Mouse (Mus musculus) stomach, embryonic 16.5 days (tissue): ENCODE data around the gene Rrm2. TPM values are rescaled to one million over a fixed set of nuclear protein-coding genes. Genes with fewer than 3 reads are reported as not detected.

Experiments used
- ATAC-seq: fragments of 200-750 bp; cut with Nextera tagmentation; 2 replicates; pipeline ENCODE4 v1.8.0; 2017; ENCODE audit warnings: moderate number of reproducible peaks, moderate TSS enrichment; ENCODE audit not compliant: insufficient read depth, low FRiP score
- H3K27ac ChIP-seq: fragments of 300-500 bp; sonication (generic); 2 replicates; pipeline ENCODE4 v1.5.1; 2014; ENCODE audit warnings: low read length
- H3K27me3 ChIP-seq: fragments of 300-500 bp; sonication (generic); 2 replicates; pipeline ENCODE4 v1.6.1; 2014; ENCODE audit warnings: low read length, control low read depth, mixed read lengths; ENCODE audit not compliant: control insufficient read depth, insufficient read depth
- H3K36me3 ChIP-seq: fragments of 300-500 bp; sonication (generic); 2 replicates; pipeline ENCODE4 v1.6.1; 2014; ENCODE audit warnings: low read length; ENCODE audit not compliant: control insufficient read depth, insufficient read depth
- H3K4me1 ChIP-seq: fragments of 300-500 bp; sonication (generic); 2 replicates; pipeline ENCODE4 v1.6.1; 2014; ENCODE audit warnings: low read length, control low read depth, mixed read lengths; ENCODE audit not compliant: control insufficient read depth, insufficient read depth
- H3K4me2 ChIP-seq: fragments of 300-500 bp; sonication (generic); 2 replicates; pipeline ENCODE4 v1.6.1; 2014; ENCODE audit warnings: low read depth, low read length, mixed read lengths
- H3K4me3 ChIP-seq: fragments of 300-500 bp; sonication (generic); replicated peaks from 2 replicates; pipeline ENCODE4 v1.5.1; 2014; ENCODE audit warnings: mild to moderate bottlenecking, low read length
- H3K9ac ChIP-seq: fragments of 300-500 bp; sonication (generic); 2 replicates; pipeline ENCODE4 v1.6.1; 2014; ENCODE audit warnings: low read length
- H3K9me3 ChIP-seq: fragments of 300-500 bp; sonication (generic); replicated peaks from 2 replicates; pipeline ENCODE4 v1.6.1; 2016; ENCODE audit warnings: low read length, control low read depth; ENCODE audit not compliant: control insufficient read depth
- WGBS: fragments of 180-500 bp; shearing (Covaris S2); extraction: QIAGEN DNeasy Blood & Tissue Kit; methylation state at CpG from one replicate; pipeline ENCODE4 v1.1.7; 2014; 5-methylcytosine and 5-hydroxymethylcytosine counted together
- polyA plus RNA-seq: library from polyadenylated mRNA; unstranded; fragments of >200 nt; fragmentation: Nextera tagmentation; extraction: Ambion mirVana; gene quantifications from 2 replicates; pipeline ENCODE4 v1.2.1, GENCODE M21; 2015

The Rrm2 gene
- polyA plus RNA-seq, 1 experiment from 2014 or later: 145 TPM

- H3K27me3 ChIP-seq: peaks cover 8% of the 10 kb centered on the region
- peak overlapping the region; percentile 11; the same call in 1 of the 2 replicates for H3K27ac ChIP-seq
- no peaks in the 10 kb centered on the region for H3K36me3 ChIP-seq
- 25% methylated on average over 8 of the region's 8 CpGs for WGBS
- no peak overlapping the region for H3K9ac ChIP-seq
- peaks cover 27% of the 10 kb centered on the region for H3K4me1 ChIP-seq
- ATAC-seq: peak; percentile 30; the same call in 1 of the 2 replicates
- no peak overlapping the region for H3K4me3 ChIP-seq
- peak overlapping the region; percentile 9; the same call in 1 of the 2 replicates for H3K4me2 ChIP-seq
- H3K9me3 ChIP-seq: no peaks in the 10 kb centered on the region
Measured at GRCm38 (mm10) chr12:24682563-24682962, 25.5 kb upstream of the Rrm2 start.

- Histone ChIP-seq H3K27me3 (peaks cover 8% of the 10 kb centered on the region), H3K36me3 (no peaks in the 10 kb centered on the region), H3K4me2 (no peak overlapping the region), H3K4me1 (peaks cover 27% of the 10 kb centered on the region), H3K9ac (no peak overlapping the region), H3K27ac (no peak overlapping the region), H3K4me3 (no peak overlapping the region), H3K9me3 (no peaks in the 10 kb centered on the region)
- no peak for ATAC-seq
- WGBS: 69% methylated on average over 7 of the region's 7 CpGs
Measured at GRCm38 (mm10) chr12:24683461-24683860, 24.6 kb upstream of the Rrm2 start.

- peaks cover 8% of the 10 kb centered on the region for H3K27me3 ChIP-seq
- ATAC-seq: peak; percentile 70; the same call in 1 of the 2 replicates
- no peaks in the 10 kb centered on the region for H3K9me3 ChIP-seq
- peaks cover 21% of the 10 kb centered on the region for H3K4me1 ChIP-seq
- no peaks in the 10 kb centered on the region for H3K36me3 ChIP-seq
- WGBS: 49% methylated on average over 6 of the region's 6 CpGs
- no peak overlapping the region for H3K4me2 ChIP-seq
- 0 out of 2 replicates have a peak overlapping the region, but pooled peaks have one; percentile 27 for H3K27ac ChIP-seq
- no peak overlapping the region for H3K9ac ChIP-seq
- no peak overlapping the region for H3K4me3 ChIP-seq
Measured at GRCm38 (mm10) chr12:24686038-24686695, 21.9 kb upstream of the Rrm2 start.

GRCm38 (mm10) chr12:24686696-24687346 is 21.2 kb upstream of the Rrm2 start:
- no peak overlapping the region for H3K4me3 ChIP-seq
- no peak overlapping the region for H3K27ac ChIP-seq
- H3K4me2 ChIP-seq: no peak overlapping the region
- H3K9ac ChIP-seq: no peak overlapping the region
- H3K4me1 ChIP-seq: peaks cover 15% of the 10 kb centered on the region
- no peak for ATAC-seq
- H3K27me3 ChIP-seq: peaks cover 2% of the 10 kb centered on the region; the same call in 1 of the 2 replicates
- 62% methylated on average over 11 of the region's 11 CpGs for WGBS
- H3K36me3 ChIP-seq: no peaks in the 10 kb centered on the region
- no peaks in the 10 kb centered on the region for H3K9me3 ChIP-seq

GRCm38 (mm10) chr12:24690351-24690750 is 17.7 kb upstream of the Rrm2 start:
- Histone ChIP-seq H3K9ac (no peak overlapping the region), H3K9me3 (no peaks in the 10 kb centered on the region), H3K27me3 (no peaks in the 10 kb centered on the region), H3K4me2 (no peak overlapping the region), H3K4me3 (no peak overlapping the region), H3K36me3 (no peaks in the 10 kb centered on the region), H3K4me1 (peaks cover 4% of the 10 kb centered on the region; the same call in 1 of the 2 replicates), H3K27ac (no peak overlapping the region)
- ATAC-seq: no peak
- 71% methylated on average over 3 of the region's 3 CpGs for WGBS

GRCm38 (mm10) chr12:24696500-24697483 is 11.2 kb upstream of the Rrm2 start:
- no peaks in the 10 kb centered on the region for H3K9me3 ChIP-seq
- WGBS: 40% methylated on average over 16 of the region's 16 CpGs
- H3K4me1 ChIP-seq: no peaks in the 10 kb centered on the region

GRCm38 (mm10) chr12:24697484-24698204 is 10.4 kb upstream of the Rrm2 start:
- no peaks in the 10 kb centered on the region for H3K9me3 ChIP-seq
- H3K4me1 ChIP-seq: no peaks in the 10 kb centered on the region
- 61% methylated on average over 8 of the region's 8 CpGs for WGBS
- H3K27ac ChIP-seq: no peak overlapping the region
- no peak; the same call in 1 of the 2 replicates for ATAC-seq
- no peak overlapping the region for H3K4me3 ChIP-seq
- no peaks in the 10 kb centered on the region for H3K27me3 ChIP-seq
- H3K9ac ChIP-seq: no peak overlapping the region
- H3K4me2 ChIP-seq: no peak overlapping the region
- no peaks in the 10 kb centered on the region for H3K36me3 ChIP-seq

More at GRCm38 (mm10) chr12:24696500-24697483, 11.2 kb upstream of the Rrm2 start:
- no peaks in the 10 kb centered on the region for H3K36me3 ChIP-seq
- H3K27me3 ChIP-seq: no peaks in the 10 kb centered on the region
- ATAC-seq: peak; percentile 74
- no peak overlapping the region for H3K27ac ChIP-seq
- no peak overlapping the region for H3K4me3 ChIP-seq
- no peak overlapping the region for H3K4me2 ChIP-seq
- H3K9ac ChIP-seq: no peak overlapping the region

GRCm38 (mm10) chr12:24698514-24698913 is 9.5 kb upstream of the Rrm2 start:
- no peak for ATAC-seq
- Histone ChIP-seq H3K27me3 (no peaks in the 10 kb centered on the region), H3K4me1 (no peaks in the 10 kb centered on the region), H3K27ac (no peak overlapping the region), H3K9ac (no peak overlapping the region), H3K4me3 (no peak overlapping the region), H3K36me3 (no peaks in the 10 kb centered on the region), H3K4me2 (no peak overlapping the region), H3K9me3 (no peaks in the 10 kb centered on the region)
- WGBS: 64% methylated on average over 3 of the region's 3 CpGs
